Mouse (Mus musculus) left cerebral cortex, adult 18-20 months (tissue): ENCODE measurements around the gene Acin1. TPM values are rescaled to one million over a fixed set of nuclear protein-coding genes. Genes with fewer than 3 reads are reported as not detected.
"Not testable (repeated sequence)": the region's sequence is repeated elsewhere in the genome, so short reads cannot be mapped to it uniquely, and the experiment has no call there.

Source experiments
- DNase-seq, 2 experiments: peaks; one replicate each; pipeline ENCODE4 v3.0.0; 2021 to 2022; ENCODE audit warnings: low spot score in 2 of 2, mixed read lengths in 1 of 2
- microRNA-seq, 2 experiments: library from miRNA; unstranded; fragments of <30 nt; microRNA quantifications; one replicate each; pipeline ENCODE4 v1.2.0; 2021
- total RNA-seq, 2 experiments: library from RNA; stranded (reverse); gene quantifications; 2 replicates each; pipeline ENCODE4 v1.2.3; 2021

Gene Acin1
- total RNA-seq, 2 experiments from 2014 or later = 193 to 195 TPM

DNA sequence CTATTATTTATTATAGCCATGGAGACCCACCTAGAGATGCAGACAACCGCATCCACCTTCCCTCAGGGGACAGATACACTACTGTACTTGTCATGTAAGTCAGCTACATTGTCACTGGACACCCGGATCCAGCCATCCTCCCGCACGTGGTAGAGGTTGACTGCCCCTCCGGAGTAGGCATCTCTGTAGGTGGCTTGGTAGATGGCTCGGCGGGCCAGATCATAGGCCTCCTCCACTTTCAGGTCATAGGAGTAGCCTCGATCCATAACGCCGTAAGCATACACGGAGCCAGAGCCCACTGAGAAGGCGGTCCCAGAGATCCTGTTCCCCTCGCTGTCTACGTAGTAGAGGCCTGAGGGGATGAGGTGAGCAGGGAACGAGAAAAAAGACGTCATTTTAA is 72.6 kb downstream of the Acin1 start:
- not testable (repeated sequence) for DNase-seq

DNA sequence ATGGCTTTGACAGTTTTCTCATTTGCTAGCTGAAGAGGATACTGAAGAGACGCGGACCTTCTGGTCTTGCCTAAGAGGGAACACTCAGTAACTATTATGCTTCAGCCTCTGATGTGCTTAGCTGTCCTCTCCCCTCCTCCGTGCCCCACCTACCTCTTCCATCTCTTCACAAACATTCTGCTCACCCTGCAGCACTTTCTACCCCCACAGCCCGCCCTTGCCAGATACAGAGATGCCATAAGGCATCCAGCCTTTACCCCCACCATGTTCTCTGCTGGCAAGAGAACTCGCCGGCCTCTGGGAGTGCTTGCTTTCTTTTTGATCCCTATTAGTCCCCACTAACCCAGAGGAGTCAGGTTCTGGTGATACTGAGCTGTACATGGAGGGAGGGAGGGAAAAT is 76.1 kb downstream of the Acin1 start:
- peak; percentile 34 to 72 for DNase-seq

DNA sequence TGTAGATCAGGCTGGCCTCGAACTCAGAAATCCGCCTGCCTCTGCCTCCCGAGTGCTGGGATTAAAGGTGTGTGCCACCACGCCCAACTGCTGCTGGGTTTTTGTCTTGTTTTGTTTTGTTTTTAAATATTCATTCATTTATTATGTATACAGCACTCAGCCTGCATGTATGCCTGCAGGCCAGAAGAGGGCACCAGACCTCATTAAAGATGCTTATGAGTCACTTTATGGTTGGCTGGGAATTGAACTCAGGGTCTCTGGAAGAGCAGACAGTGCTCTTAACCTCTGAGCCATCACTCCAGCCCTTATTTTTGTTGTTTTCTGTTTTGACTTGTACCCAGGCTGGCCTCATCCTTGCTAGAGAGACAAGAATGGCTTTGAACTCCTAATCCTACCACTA is 76.8 kb downstream of the Acin1 start:
- no peak for DNase-seq

DNA sequence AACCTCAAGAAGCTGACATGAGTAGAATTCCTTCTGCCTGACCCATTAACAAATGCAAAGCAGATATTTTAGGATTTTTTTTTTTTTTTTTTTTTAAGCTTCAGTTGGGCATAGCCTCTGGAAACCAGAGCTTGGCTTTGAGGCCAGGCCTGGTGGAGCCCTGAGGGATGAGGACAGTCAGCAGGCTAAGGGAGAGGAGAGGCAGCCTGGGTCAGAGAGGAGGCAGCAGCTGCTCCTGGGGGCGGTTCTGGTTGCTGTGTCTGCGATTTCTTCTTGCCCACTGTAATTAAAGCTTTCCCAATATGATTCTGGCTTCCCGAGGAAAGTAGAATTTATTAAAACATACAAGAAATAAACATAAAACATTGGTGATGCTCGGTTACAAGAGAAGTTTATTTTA is 77.5 kb downstream of the Acin1 start:
- DNase-seq = no peak

DNA sequence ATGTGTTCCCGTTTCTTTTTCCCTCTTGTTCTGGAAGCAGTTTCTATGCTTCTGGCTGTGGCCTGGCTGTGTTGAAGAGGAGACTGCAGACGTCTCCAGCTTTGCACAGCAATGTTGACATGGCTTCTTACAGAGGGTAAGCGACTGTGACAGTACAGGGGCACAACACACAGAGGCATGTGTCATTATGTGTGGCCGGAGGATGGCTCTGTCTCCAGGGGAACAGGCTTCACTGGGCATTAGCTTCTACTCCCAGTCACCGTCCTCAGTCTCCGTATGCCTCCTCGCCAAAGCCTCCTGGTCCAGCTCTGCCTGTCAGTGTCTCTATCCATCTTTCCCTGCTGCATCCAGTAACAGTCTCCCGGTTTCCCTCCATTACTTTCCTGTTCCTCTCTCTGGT is 79.5 kb downstream of the Acin1 start:
- no peak for DNase-seq

DNA sequence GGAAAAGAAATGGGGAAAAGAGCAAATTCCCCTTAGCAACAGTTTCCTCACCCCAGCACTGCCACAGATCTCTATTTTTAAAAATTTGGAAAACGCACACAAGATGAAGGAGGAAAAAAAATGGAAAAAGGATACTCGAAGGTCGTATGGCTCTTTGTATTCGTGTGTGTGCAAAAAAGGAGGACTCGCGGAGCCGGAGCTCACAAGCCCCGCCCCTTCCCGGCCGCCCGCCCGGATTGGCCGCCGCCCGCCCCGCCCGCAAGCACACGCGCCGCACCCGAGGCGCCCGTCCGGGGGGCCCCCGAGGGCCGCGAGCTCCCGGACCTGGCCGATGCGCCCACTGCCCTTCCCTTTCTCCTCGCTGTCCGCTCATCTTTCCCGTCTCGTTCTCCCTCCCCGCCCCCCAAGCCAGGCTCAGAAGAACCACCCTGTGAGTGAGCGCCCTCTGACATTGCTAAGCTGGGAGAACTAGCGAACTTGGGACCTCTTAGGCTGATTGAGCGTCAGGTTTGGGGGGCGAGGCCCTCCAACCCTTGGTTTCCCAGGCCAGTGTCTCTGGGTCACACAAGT is 80.9 kb downstream of the Acin1 start, which contains the start of gene 4931414P19Rik:
Gene 4931414P19Rik, minus strand, starts transcription at position 242 of the 570 bp plus-strand sequence.
- peak; percentile 71 to 78 for DNase-seq

DNA sequence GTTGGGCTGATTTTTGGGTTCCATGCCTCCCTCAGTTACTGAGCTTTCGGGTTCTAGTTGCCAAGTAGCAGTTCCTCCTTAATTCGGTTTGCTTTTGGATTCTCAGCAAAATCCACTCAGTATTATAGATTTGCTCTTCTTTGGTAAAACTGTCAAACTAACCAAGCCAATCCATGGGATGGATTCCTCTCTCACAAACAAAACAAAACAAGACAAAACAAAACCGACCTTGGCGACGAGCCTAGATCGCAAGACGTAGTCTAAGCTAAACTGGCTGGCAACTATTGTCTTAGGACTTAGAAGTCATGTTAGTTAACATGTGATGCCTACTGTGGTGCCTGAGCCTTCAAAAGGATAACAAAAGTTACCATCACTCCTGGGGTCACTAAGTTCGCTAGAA is 83.0 kb downstream of the Acin1 start:
- DNase-seq = no peak

DNA sequence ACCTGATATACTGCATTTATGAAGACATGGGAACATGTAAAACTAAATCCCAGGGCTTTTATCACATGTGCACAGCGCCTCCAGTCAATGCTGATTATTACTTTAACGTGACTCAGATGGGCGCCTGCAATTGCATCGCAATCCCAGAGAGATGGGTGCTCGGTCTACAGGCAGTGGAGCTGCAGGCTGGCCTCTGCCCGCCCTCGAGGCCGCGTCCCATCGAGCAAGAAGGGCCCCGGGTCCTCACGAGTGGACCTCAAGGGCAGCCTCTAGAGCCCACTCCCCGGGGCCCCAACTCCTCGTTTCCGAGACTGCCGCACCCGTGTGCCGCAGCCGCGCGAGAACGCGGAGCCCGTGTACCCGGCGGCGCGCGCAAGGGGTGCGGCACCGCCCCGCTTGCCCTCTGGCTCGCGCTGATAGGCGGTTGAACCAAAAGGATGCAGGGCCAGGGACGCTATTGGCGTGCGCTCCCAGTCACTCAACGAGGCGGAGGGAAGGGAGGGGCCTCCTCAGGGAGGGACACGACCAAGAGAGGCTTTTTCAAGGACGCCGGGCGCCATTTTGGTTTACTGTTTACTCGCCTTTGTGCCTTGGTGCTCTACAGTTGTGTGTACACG is 83.6 kb downstream of the Acin1 start:
- peak; percentile 93 to 95 for DNase-seq

DNA sequence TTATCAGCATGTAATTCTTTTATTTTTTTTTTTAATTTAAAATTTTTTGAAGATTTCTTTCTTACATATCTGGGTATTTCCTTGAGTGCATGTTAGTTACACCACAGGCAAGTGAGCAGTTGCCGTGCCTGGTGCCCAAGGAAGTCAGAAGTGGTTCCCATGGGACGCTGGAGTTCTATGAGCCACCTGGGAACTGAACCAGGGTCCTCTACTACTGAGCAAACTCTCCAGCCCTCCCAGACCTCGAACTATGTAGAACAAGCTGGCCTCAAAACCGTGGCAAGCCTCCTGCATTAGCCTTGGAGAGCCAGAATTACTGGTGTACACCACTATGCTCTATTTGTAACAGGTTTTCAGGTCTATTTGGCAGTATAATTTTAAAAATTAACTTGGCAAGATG is 84.1 kb downstream of the Acin1 start:
- DNase-seq = no peak

DNA sequence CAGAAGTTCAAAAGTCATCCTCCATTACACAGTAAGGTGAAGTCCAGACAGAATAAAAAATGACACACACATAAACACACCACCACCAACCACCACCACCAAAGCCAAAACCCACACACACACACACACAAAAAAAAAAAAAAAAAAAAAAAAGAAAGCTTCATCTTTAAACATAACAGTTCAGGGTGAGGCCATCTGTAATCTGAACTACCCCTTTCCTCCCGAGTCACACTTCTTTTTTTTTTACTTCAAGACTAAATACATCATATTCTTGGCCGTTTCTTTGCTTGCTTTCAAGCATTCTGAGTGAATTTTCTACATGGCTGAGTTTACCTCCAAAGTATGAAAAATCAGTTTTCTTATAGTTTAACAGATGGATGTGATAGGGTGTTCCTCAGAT is 85.1 kb downstream of the Acin1 start:
- DNase-seq = no peak

DNA sequence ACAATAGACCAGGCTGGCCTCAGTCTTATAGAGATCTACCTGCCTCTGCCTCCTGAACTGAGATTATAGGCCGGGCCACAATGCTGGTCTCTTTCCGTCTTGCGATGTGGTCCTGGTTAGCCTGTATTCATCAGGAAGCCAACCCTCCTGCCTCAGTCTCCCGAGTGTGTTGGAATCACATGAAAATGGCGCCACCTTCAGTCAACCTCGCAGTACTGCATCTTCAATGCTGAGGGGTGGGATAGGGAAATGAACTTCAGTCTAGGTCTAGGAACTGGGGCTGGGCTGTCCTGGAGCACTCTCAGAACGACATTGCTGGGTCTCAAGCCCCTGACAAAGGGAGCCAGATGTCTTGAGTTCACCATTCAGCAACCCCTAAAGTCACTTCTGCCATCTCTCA is 89.6 kb downstream of the Acin1 start:
- no peak for DNase-seq

DNA sequence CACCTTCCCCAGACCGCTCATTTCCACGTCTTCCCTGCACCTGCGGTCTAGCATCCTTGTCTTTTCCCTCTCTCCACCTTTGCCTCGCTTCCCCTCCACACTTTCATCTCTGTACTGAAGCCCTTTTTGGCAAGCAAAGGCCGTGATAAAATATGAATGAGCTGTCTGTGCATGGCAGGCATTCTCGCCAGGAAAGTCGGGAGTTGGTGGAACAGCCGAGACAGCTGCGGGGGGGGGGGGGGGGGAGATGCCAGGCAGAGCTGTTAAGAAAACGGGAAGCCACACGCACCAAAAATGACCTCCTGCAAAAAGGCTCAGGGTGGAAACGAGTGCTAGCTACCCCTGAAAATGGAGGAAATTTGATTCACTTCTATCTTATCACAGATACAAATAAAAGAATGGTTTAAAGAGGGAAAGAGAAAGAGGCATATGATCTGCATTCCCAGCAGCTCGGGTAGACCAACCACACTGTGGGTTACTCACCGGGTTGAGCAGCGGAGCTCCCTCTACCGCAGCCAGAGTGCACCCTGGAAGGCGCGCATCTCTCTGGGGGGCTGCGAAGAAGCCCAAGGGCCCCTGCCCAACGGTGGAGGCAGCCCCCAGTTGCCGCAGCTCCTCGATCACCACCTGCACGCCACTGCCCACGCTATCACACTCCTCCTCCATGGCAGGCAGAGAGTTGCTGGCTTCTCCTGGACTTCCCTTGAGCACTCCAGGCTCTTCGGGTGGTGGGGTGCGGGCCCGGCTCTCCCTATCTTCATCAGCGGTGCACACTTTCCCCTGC is 91.9 kb downstream of the Acin1 start:
- peak; percentile 48 to 65 for DNase-seq

DNA sequence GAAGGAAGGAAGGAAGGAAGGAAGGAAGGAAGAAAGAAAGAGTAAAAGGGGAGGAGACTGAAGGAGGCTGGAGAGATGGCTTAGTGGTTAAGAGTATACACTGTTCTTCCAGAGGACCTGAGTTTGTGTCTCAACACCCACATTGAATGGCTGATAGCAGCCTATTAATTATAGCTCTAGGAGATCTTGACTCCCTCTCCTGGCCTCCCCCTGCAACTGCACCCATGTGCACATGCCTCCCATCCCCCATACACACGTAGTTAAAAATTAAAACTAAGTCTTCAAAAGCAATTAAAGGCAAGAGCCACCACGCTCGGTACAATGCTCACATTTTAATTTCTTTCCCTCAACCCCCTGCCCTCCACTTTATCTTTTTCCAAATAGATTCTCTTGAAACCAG is 92.7 kb downstream of the Acin1 start:
- no peak for DNase-seq

DNA sequence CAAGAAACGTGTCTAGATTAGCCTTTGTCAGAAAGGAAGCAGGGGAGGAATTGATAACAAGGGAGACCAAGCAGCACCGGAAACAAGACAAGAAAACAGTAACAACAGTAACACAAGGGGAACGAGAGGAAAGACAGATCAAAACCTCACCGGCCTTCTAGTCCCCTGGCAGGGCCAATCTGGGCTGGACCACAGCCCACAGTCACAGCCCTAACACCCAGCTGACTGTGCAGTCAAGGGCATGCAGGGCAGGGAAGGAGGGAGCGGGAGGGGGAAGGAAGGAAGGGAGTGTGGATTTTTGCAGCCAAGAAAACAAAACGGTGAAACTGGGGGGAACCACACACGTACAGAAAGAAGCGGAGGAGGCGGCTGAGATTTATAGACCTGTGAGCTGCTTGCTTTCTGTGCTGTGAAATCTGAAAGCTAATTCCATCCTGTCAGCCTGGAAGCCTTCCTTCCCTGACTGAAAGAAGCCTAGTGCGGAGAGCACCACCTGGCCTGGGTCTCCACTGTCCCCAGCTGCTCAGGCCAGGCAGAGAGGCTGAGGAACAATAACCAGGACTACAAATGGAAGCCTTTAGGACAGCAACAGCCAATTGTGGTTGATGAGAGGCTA is 94.3 kb downstream of the Acin1 start:
- peak; percentile 42 to 68 for DNase-seq

Small RNA genes lying within 50 kb of the gene (microRNA-seq; reads per million reads assigned to microRNA genes)
- 0 reads per million in 2 experiments for gene Mir686
- gene Mir6948 = 0.42 to 0.50 reads per million in 2 experiments

Other genes starting within 250 kb of the Acin1 start
- 10 to 100 TPM; 21.1 to 22.2 TPM for gene Lrp10, start 222.8 kb downstream of the Acin1 start, total RNA-seq
- 1 to 10 TPM; 4.2 to 7.5 TPM for gene Rem2, start 210.8 kb downstream of the Acin1 start, total RNA-seq
- 10 to 100 TPM; 48.8 to 49.7 TPM for gene Prmt5, start 169.4 kb downstream of the Acin1 start, total RNA-seq
- 1 to 10 TPM; 1.5 to 2.0 TPM for gene Haus4, start 132.3 kb downstream of the Acin1 start, total RNA-seq
- 1 to 10 TPM; 1.7 to 1.9 TPM for gene Ajuba, start 109.4 kb downstream of the Acin1 start, total RNA-seq
- 1 to 10 TPM; 8.3 to 9.3 TPM for gene 4931414P19Rik, start 80.9 kb downstream of the Acin1 start, total RNA-seq
- 100 to 1,000 TPM; 176 to 178 TPM for gene Psmb5, start 68.9 kb downstream of the Acin1 start, total RNA-seq
- gene Psmb11, start 65.5 kb downstream of the Acin1 start, total RNA-seq = under 1 TPM in 1 of 2 experiments, not detected in 1; 0.16 TPM
- not detected for gene Gm17606, start 46.0 kb downstream of the Acin1 start, total RNA-seq
- 1 to 10 TPM; 8.4 to 9.2 TPM for gene Cdh24, start 45.6 kb downstream of the Acin1 start, total RNA-seq
- gene 1700123O20Rik, start 715 bp downstream of the Acin1 start, total RNA-seq = 10 to 100 TPM; 22.9 to 25.8 TPM
- not detected for gene Gm29776, start 11.9 kb upstream of the Acin1 start, total RNA-seq
- not detected for gene Cebpe, start 25.2 kb upstream of the Acin1 start, total RNA-seq
- gene Slc7a8, start 95.0 kb upstream of the Acin1 start, total RNA-seq = 10 to 100 TPM; 48.7 to 52.5 TPM
- not detected for gene Rnf212b, start 127.2 kb upstream of the Acin1 start, total RNA-seq
- gene Homez, start 184.0 kb upstream of the Acin1 start, total RNA-seq = 10 to 100 TPM; 20.6 to 21.9 TPM
- 10 to 100 TPM; 18.5 to 19.8 TPM for gene Ppp1r3e, start 190.6 kb upstream of the Acin1 start, total RNA-seq
- 100 to 1,000 TPM; 140 to 142 TPM for gene Bcl2l2, start 196.4 kb upstream of the Acin1 start, total RNA-seq
- not detected for gene Gm20521, start 196.5 kb upstream of the Acin1 start, total RNA-seq
- 100 to 1,000 TPM; 229 to 230 TPM for gene Pabpn1, start 205.6 kb upstream of the Acin1 start, total RNA-seq
- gene Slc22a17, start 226.2 kb upstream of the Acin1 start, total RNA-seq = 100 to 1,000 TPM; 571 to 605 TPM
- gene Efs, start 239.2 kb upstream of the Acin1 start, total RNA-seq = 1 to 10 TPM; 8.4 to 8.6 TPM
- gene Il25, start 245.8 kb upstream of the Acin1 start, total RNA-seq = under 1 TPM in 1 of 2 experiments, not detected in 1; 0.33 TPM
- 10 to 100 TPM; 45.2 to 52.0 TPM for gene Cmtm5, start 249.3 kb upstream of the Acin1 start, total RNA-seq